ENCODE assay signal across 15 mouse cellular contexts in the genomic region with DNA sequence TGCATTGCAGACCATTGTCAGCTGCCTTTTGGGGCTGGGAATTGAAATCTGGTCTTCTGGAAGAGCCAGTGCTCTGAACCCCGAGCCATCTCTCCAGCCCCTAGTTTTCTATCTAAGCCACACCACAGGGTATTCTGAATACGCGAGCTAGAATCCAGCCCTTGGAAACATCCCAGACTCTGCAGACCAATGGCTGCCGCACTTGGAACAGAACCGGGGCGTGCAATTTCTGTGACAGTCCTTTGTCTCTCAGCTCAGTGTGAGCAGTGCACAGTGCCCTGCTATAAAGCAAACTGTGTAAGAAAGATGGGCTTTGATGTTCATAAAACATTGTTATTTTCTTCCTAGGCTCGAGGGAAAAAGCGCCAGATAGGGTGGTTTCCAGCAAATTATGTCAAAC.
DNase-seq lines count a peak whose midpoint lies in the region; ATAC-seq lines count a peak whose summit lies in the region.
"Had no signal": no experiment of that assay in that cellular context is flagged by ENCODE, and none has a peak within 500 bp of the region (broad histone marks: within the 10 kb centered on the region; RNA-seq: fewer than 3 reads in every experiment).

No protein-coding gene starts in this region.

- H3K4me3 ChIP-seq in liver, embryonic 13.5 days (replicated peaks), result no peak overlapping the region
- H3K4me3 ChIP-seq in liver, embryonic 11.5 days (ENCODE audit: low read depth, low read length), result no peak overlapping the region
- no peak overlapping the region for H3K4me3 ChIP-seq in forebrain, embryonic 15.5 days
- H3K4me3 ChIP-seq in neural tube, embryonic 15.5 days (replicated peaks), result no peak overlapping the region
- H3K4me3 ChIP-seq: left cerebral cortex, adult 2 months; limb, embryonic 12.5 days had no signal

- H3K9me3 ChIP-seq in liver, embryonic 13.5 days (replicated peaks), result no peaks in the 10 kb centered on the region
- H3K9me3 ChIP-seq in liver, embryonic 11.5 days (ENCODE audit: control insufficient read depth, low read length), result no peaks in the 10 kb centered on the region
- no peaks in the 10 kb centered on the region for H3K9me3 ChIP-seq in forebrain, embryonic 15.5 days
- no peaks in the 10 kb centered on the region for H3K9me3 ChIP-seq in neural tube, embryonic 15.5 days (replicated peaks)
- H3K9me3 ChIP-seq: limb, embryonic 12.5 days had no signal

- WGBS in liver, embryonic 13.5 days (ENCODE audit: insufficient replicate concordance), result 87% methylated on average over 8 of the region's 8 CpGs
- WGBS in liver, embryonic 11.5 days, result 91% methylated on average over 8 of the region's 8 CpGs
- 67% methylated on average over 8 of the region's 8 CpGs for WGBS in forebrain, embryonic 15.5 days
- WGBS in neural tube, embryonic 15.5 days, result 78% methylated on average over 8 of the region's 8 CpGs

- H3K27me3 ChIP-seq in liver, embryonic 13.5 days, result no peaks in the 10 kb centered on the region
- H3K27me3 ChIP-seq in liver, embryonic 11.5 days (replicated peaks; ENCODE audit: control insufficient read depth, insufficient read depth, low read length), result no peaks in the 10 kb centered on the region
- no peaks in the 10 kb centered on the region for H3K27me3 ChIP-seq in forebrain, embryonic 15.5 days
- no peaks in the 10 kb centered on the region for H3K27me3 ChIP-seq in neural tube, embryonic 15.5 days (replicated peaks)
- H3K27me3 ChIP-seq: limb, embryonic 12.5 days; Patski had no signal

- H3K4me2 ChIP-seq in liver, embryonic 13.5 days, result no peak overlapping the region
- no peak overlapping the region for H3K4me2 ChIP-seq in liver, embryonic 11.5 days
- no peak overlapping the region for H3K4me2 ChIP-seq in forebrain, embryonic 15.5 days (replicated peaks)
- H3K4me2 ChIP-seq in neural tube, embryonic 15.5 days, result no peak overlapping the region
- H3K4me2 ChIP-seq: limb, embryonic 12.5 days had no signal

- H3K36me3 ChIP-seq in liver, embryonic 13.5 days, result peaks cover 90% of the 10 kb centered on the region
- peaks cover 9% of the 10 kb centered on the region; the same call in 1 of the 2 replicates for H3K36me3 ChIP-seq in liver, embryonic 11.5 days (ENCODE audit: control insufficient read depth, insufficient read depth, low read length)
- peaks cover 69% of the 10 kb centered on the region for H3K36me3 ChIP-seq in forebrain, embryonic 15.5 days
- H3K36me3 ChIP-seq in neural tube, embryonic 15.5 days, result peaks cover 65% of the 10 kb centered on the region

- peak; percentile 87 to 88 for DNase-seq in cerebellum, postnatal 10 days
- DNase-seq in cerebellum, adult 8-10 months, result no peak
- no peak for DNase-seq in liver, embryonic 13.5 days
- no peak for DNase-seq in liver, embryonic 11.5 days (ENCODE audit: low spot score)
- DNase-seq in thymus, postnatal 36 days, result no peak
- DNase-seq in gastrocnemius, postnatal 10 days, result no peak
- DNase-seq: heart, adult 18-20 months; lung, adult 18-20 months; lung, postnatal 36 days; thymus, postnatal 4 days had no signal

- no peak overlapping the region for H3K9ac ChIP-seq in liver, embryonic 13.5 days
- H3K9ac ChIP-seq in liver, embryonic 11.5 days (ENCODE audit: low read depth, low read length), result no peak overlapping the region
- no peak overlapping the region for H3K9ac ChIP-seq in forebrain, embryonic 15.5 days (replicated peaks)
- no peak overlapping the region for H3K9ac ChIP-seq in neural tube, embryonic 15.5 days (replicated peaks)
- H3K9ac ChIP-seq: limb, embryonic 12.5 days had no signal

- H3K4me1 ChIP-seq in liver, embryonic 13.5 days (replicated peaks), result peaks cover 73% of the 10 kb centered on the region
- peaks cover 46% of the 10 kb centered on the region for H3K4me1 ChIP-seq in liver, embryonic 11.5 days (replicated peaks; ENCODE audit: control insufficient read depth, insufficient read depth, low read length)
- H3K4me1 ChIP-seq in forebrain, embryonic 15.5 days, result no peaks in the 10 kb centered on the region
- H3K4me1 ChIP-seq in neural tube, embryonic 15.5 days, result peaks cover 16% of the 10 kb centered on the region
- H3K4me1 ChIP-seq: limb, embryonic 12.5 days had no signal

- no peak for ATAC-seq in liver, embryonic 13.5 days (ENCODE audit: low read depth)
- no peak for ATAC-seq in liver, embryonic 11.5 days (replicated peaks; ENCODE audit: low FRiP score)
- peak; percentile 68; the same call in 1 of the 2 replicates for ATAC-seq in forebrain, embryonic 15.5 days (replicated peaks)
- ATAC-seq in neural tube, embryonic 15.5 days (ENCODE audit: low FRiP score), result no peak
- ATAC-seq: Patski had no signal

- peak overlapping the region; percentile 67 for H3K27ac ChIP-seq in liver, embryonic 13.5 days
- H3K27ac ChIP-seq in liver, embryonic 11.5 days (ENCODE audit: low read depth, low read length), result no peak overlapping the region
- H3K27ac ChIP-seq in forebrain, embryonic 15.5 days (replicated peaks), result peak overlapping the region; percentile 70
- H3K27ac ChIP-seq in neural tube, embryonic 15.5 days (replicated peaks), result peak overlapping the region; percentile 58; the same call in 1 of the 2 replicates
- H3K27ac ChIP-seq: left cerebral cortex, adult 2 months; limb, embryonic 12.5 days had no signal

Comparison
In these comparisons a context has a peak if more than half of its experiments do, and no peak if none do; other contexts are left out.
1. DNase-seq: peak in cerebellum, postnatal 10 days (2 of 2); none in cerebellum, adult 8-10 months (single experiment), liver, embryonic 13.5 days (single experiment), liver, embryonic 11.5 days (single experiment), thymus, postnatal 36 days (0 of 2) and gastrocnemius, postnatal 10 days (single experiment).